Mouse (Mus musculus) C2C12 (cell line): Measurements from ENCODE around the gene Slfn14. TPM values are rescaled to one million over a fixed set of nuclear protein-coding genes. Genes with fewer than 3 reads are reported as not detected.
A peak's percentile ranks its signal among the peaks of the same experiment; 100 is the strongest.

Source experiments
- H3K27me3 ChIP-seq: one replicate; pipeline ENCODE4 v1.6.1; 2011; ENCODE audit not compliant: control insufficient read depth, insufficient read depth, insufficient read length
- H3K36me3 ChIP-seq: one replicate; pipeline ENCODE4 v1.6.1; 2011; ENCODE audit not compliant: control insufficient read depth, insufficient read depth
- H3K4me3 ChIP-seq: one replicate; pipeline ENCODE4 v1.5.1; 2011; ENCODE audit warnings: mild to moderate bottlenecking, control low read depth; ENCODE audit not compliant: poor library complexity, insufficient read depth, severe bottlenecking
- H3K79me2 ChIP-seq: one replicate; pipeline ENCODE4 v1.6.1; 2011; ENCODE audit not compliant: control insufficient read depth, insufficient read depth
- H3K79me3 ChIP-seq: one replicate; pipeline ENCODE4 v1.6.1; 2011; ENCODE audit warnings: low read depth, control low read depth
- H3ac ChIP-seq: one replicate; pipeline ENCODE3; 2011; ENCODE audit warnings: low read depth; ENCODE audit not compliant: control insufficient read depth, insufficient read length
- CEBPB ChIP-seq: IDR thresholded peaks from one replicate; pipeline ENCODE4 v1.6.1; 2011; ENCODE audit warnings: low read depth, mild to moderate bottlenecking, control low read depth, moderate library complexity
- CTCF ChIP-seq: IDR thresholded peaks from one replicate; pipeline ENCODE4 v1.5.1; 2011; ENCODE audit not compliant: control insufficient read depth, insufficient read depth, insufficient read length
- FOSL1 ChIP-seq: IDR thresholded peaks from one replicate; pipeline ENCODE4 v1.8.0; 2011; ENCODE audit warnings: mild to moderate bottlenecking, low read length; ENCODE audit not compliant: poor library complexity, insufficient read depth, severe bottlenecking
- MAX ChIP-seq: IDR thresholded peaks from one replicate; pipeline ENCODE4 v1.6.1; 2011; ENCODE audit warnings: mild to moderate bottlenecking, control low read depth
- MYOD1 ChIP-seq: IDR thresholded peaks from one replicate; pipeline ENCODE4 v1.6.1; 2011; ENCODE audit warnings: low read depth; ENCODE audit not compliant: control insufficient read depth, insufficient read length
- MYOG ChIP-seq: IDR thresholded peaks from one replicate; pipeline ENCODE4 v1.6.1; 2011; ENCODE audit not compliant: control insufficient read depth, insufficient read length; ENCODE audit errors: extremely low read depth
- USF1 ChIP-seq: IDR thresholded peaks from one replicate; pipeline ENCODE4 v1.6.1; 2011; ENCODE audit warnings: low read depth, mild to moderate bottlenecking, control low read depth, moderate library complexity
- polyA plus RNA-seq: library from polyadenylated mRNA; unstranded; fragments of >200 nt; fragmentation: generic; extraction: Trizol; gene quantifications from one replicate; pipeline ENCODE4 v1.2.1, GENCODE M21; 2012; ENCODE audit warnings: missing spikeins

Slfn14 gene
- polyA plus RNA-seq, 1 experiment: not detected

- TF ChIP-seq MYOG: no peak
- TF ChIP-seq USF1: peak; percentile 98
- TF ChIP-seq MAX: peak; percentile 74
- TF ChIP-seq CTCF: no peak
- TF ChIP-seq CEBPB: peak; percentile 15
- Histone ChIP-seq H3K27me3 (peaks cover 2% of the 10 kb centered on the region), H3ac (peak overlapping the region; percentile 66), H3K36me3 (peaks cover 33% of the 10 kb centered on the region), H3K79me3 (peaks cover 27% of the 10 kb centered on the region), H3K4me3 (peak overlapping the region; percentile 83), H3K79me2 (peaks cover 50% of the 10 kb centered on the region)
Observed at GRCm38 (mm10) chr11:83291375-83292250, 5.1 kb upstream of the Slfn14 start.

GRCm38 (mm10) chr11:83289633-83290032 lies 3.1 kb upstream of the Slfn14 start:
- Histone ChIP-seq H3K27me3 (peaks cover 14% of the 10 kb centered on the region), H3K79me2 (peaks cover 31% of the 10 kb centered on the region), H3K36me3 (peaks cover 14% of the 10 kb centered on the region), H3K4me3 (no peak overlapping the region), H3ac (no peak overlapping the region), H3K79me3 (peaks cover 27% of the 10 kb centered on the region)
- no peak for TF ChIP-seq FOSL1
- no peak for TF ChIP-seq USF1

- Histone ChIP-seq H3ac (no peak overlapping the region), H3K27me3 (peaks cover 15% of the 10 kb centered on the region), H3K4me3 (no peak overlapping the region), H3K36me3 (peaks cover 8% of the 10 kb centered on the region), H3K79me2 (peaks cover 26% of the 10 kb centered on the region), H3K79me3 (peaks cover 24% of the 10 kb centered on the region)
- TF ChIP-seq FOSL1: no peak
- TF ChIP-seq CEBPB: no peak
- TF ChIP-seq MYOG: no peak
- no peak for TF ChIP-seq MYOD1
- no peak for TF ChIP-seq MAX
- no peak for TF ChIP-seq CTCF
- TF ChIP-seq USF1: no peak
Observed at GRCm38 (mm10) chr11:83289036-83289435, 2.5 kb upstream of the Slfn14 start.

GRCm38 (mm10) chr11:83285627-83286026 lies 899 bp downstream of the Slfn14 start:
- H3ac ChIP-seq: no peak overlapping the region
- H3K79me3 ChIP-seq: no peaks in the 10 kb centered on the region
- H3K27me3 ChIP-seq: peaks cover 34% of the 10 kb centered on the region
- no peak overlapping the region for H3K4me3 ChIP-seq
- no peaks in the 10 kb centered on the region for H3K36me3 ChIP-seq
- no peaks in the 10 kb centered on the region for H3K79me2 ChIP-seq
- TF ChIP-seq FOSL1: no peak
- no peak for TF ChIP-seq CTCF
- no peak for TF ChIP-seq USF1
- TF ChIP-seq CEBPB: no peak
- TF ChIP-seq MYOD1: no peak
- no peak for TF ChIP-seq MYOG
- no peak for TF ChIP-seq MAX

- TF ChIP-seq MYOD1 (no peak), USF1 (no peak), CTCF (no peak), MYOG (no peak), MAX (no peak), FOSL1 (no peak)
- no peak overlapping the region for H3ac ChIP-seq
- no peaks in the 10 kb centered on the region for H3K79me3 ChIP-seq
- no peak overlapping the region for H3K4me3 ChIP-seq
- H3K27me3 ChIP-seq: peaks cover 43% of the 10 kb centered on the region
- H3K36me3 ChIP-seq: no peaks in the 10 kb centered on the region
- no peaks in the 10 kb centered on the region for H3K79me2 ChIP-seq
Observed at GRCm38 (mm10) chr11:83282084-83282483, 4.4 kb downstream of the Slfn14 start.

GRCm38 (mm10) chr11:83279691-83280090 lies 6.8 kb downstream of the Slfn14 start:
- Histone ChIP-seq H3K27me3 (peaks cover 41% of the 10 kb centered on the region), H3K79me2 (no peaks in the 10 kb centered on the region), H3K79me3 (no peaks in the 10 kb centered on the region), H3K36me3 (no peaks in the 10 kb centered on the region), H3K4me3 (no peak overlapping the region), H3ac (no peak overlapping the region)
- TF ChIP-seq USF1: no peak
- no peak for TF ChIP-seq CEBPB
- TF ChIP-seq MAX: no peak
- TF ChIP-seq CTCF: no peak
- TF ChIP-seq FOSL1: no peak
- no peak for TF ChIP-seq MYOD1
- no peak for TF ChIP-seq MYOG
